Mouse (Mus musculus) megakaryocyte, embryonic 14.5 days (primary cell): ENCODE results near the gene Serpina12. TPM values are rescaled to one million over a fixed set of nuclear protein-coding genes. Genes with fewer than 3 reads are reported as not detected.

Experiments
- H3K27me3 ChIP-seq: replicated peaks from 2 replicates; pipeline ENCODE3; 2012; ENCODE audit warnings: inconsistent platforms
- H3K36me3 ChIP-seq: replicated peaks from 2 replicates; pipeline ENCODE3; 2012; ENCODE audit warnings: low read length, inconsistent platforms, mixed read lengths
- H3K4me1 ChIP-seq: 2 replicates; pipeline ENCODE4 v1.6.1; 2012; ENCODE audit warnings: inconsistent platforms
- H3K4me3 ChIP-seq: replicated peaks from 2 replicates; pipeline ENCODE3; 2012; ENCODE audit warnings: moderate library complexity, mild to moderate bottlenecking, inconsistent platforms
- H3K9me3 ChIP-seq: 2 replicates; pipeline ENCODE4 v1.6.1; 2012; ENCODE audit warnings: inconsistent platforms
- FLI1 ChIP-seq: IDR thresholded peaks from 2 replicates; pipeline ENCODE4 v1.6.1; 2012; ENCODE audit warnings: low read length, inconsistent platforms, mixed read lengths
- GATA1 ChIP-seq: IDR thresholded peaks from 3 replicates; pipeline ENCODE4 v1.6.1; 2012; ENCODE audit warnings: mixed read lengths, low read length, inconsistent platforms, borderline replicate concordance
- polyA plus RNA-seq: library from polyadenylated mRNA; stranded (reverse); fragments of >175 nt; gene quantifications from 2 replicates; pipeline ENCODE4 v1.2.3, GENCODE M21; 2012; ENCODE audit warnings: low replicate concordance; ENCODE audit not compliant: insufficient read depth

Gene Serpina12
- not detected in 2 replicates for polyA plus RNA-seq

DNA sequence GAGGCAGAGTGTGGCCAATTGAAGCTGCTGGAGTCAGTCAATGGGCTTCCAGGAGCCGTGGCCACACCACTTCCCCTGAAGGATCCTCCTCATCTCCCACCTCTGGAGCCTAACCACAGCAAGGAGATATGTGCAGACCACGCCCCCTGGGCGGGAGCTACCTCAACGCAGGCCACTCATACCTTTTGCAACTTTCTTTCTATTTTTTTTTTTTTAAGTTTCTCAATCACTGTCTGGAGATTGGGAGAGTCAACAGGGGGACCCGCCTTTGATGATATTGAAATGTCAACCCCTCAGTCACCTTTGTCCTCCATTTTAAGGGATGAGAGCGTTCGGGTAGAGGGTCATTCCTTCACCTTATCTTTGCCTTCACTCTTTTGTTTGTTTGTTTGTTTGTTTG, at the start of gene Serpina12:
Gene Serpina12 (minus strand): TSS at position 101 of the 400 bp plus-strand sequence.
- H3K4me3 ChIP-seq, result no peak within 1 kb of the TSS
- no peaks in the 10 kb centered on the region for H3K4me1 ChIP-seq
- H3K36me3 ChIP-seq, result no peaks in the 10 kb centered on the region
- TF ChIP-seq GATA1 (no peak), FLI1 (no peak)
- 0 out of 2 replicates have a peak, but pooled peaks cover 4% of the 10 kb centered on the region for H3K9me3 ChIP-seq
- H3K27me3 ChIP-seq, result peaks cover 15% of the 10 kb centered on the region

GRCm38 (mm10) chr12:104091303-104091702, 47.1 kb upstream of the Serpina12 start:
- Histone ChIP-seq H3K9me3 (0 out of 2 replicates have a peak, but pooled peaks cover 2% of the 10 kb centered on the region), H3K27me3 (peaks cover 34% of the 10 kb centered on the region), H3K4me1 (peaks cover 38% of the 10 kb centered on the region), H3K4me3 (no peak overlapping the region), H3K36me3 (no peaks in the 10 kb centered on the region)
- TF ChIP-seq FLI1 (no peak), GATA1 (no peak)

GRCm38 (mm10) chr12:104090119-104090518, 45.9 kb upstream of the Serpina12 start:
- peaks cover 40% of the 10 kb centered on the region for H3K27me3 ChIP-seq
- no peaks in the 10 kb centered on the region for H3K36me3 ChIP-seq
- H3K4me3 ChIP-seq, result no peak overlapping the region
- H3K4me1 ChIP-seq, result peaks cover 38% of the 10 kb centered on the region
- H3K9me3 ChIP-seq, result 0 out of 2 replicates have a peak, but pooled peaks cover 2% of the 10 kb centered on the region
- TF ChIP-seq FLI1 (no peak), GATA1 (no peak)

GRCm38 (mm10) chr12:104072286-104072685, 28.0 kb upstream of the Serpina12 start:
- H3K27me3 ChIP-seq, result peaks cover 79% of the 10 kb centered on the region
- H3K36me3 ChIP-seq, result no peaks in the 10 kb centered on the region
- H3K9me3 ChIP-seq, result peaks cover under 1% of the 10 kb centered on the region; the same call in 1 of the 2 replicates
- peaks cover 4% of the 10 kb centered on the region; the same call in 1 of the 2 replicates for H3K4me1 ChIP-seq
- H3K4me3 ChIP-seq, result no peak overlapping the region
- TF ChIP-seq FLI1 (no peak), GATA1 (no peak)

- Histone ChIP-seq H3K36me3 (no peaks in the 10 kb centered on the region), H3K27me3 (peaks cover 74% of the 10 kb centered on the region), H3K4me3 (no peak overlapping the region), H3K4me1 (peaks cover 8% of the 10 kb centered on the region), H3K9me3 (no peaks in the 10 kb centered on the region)
- TF ChIP-seq FLI1 (no peak), GATA1 (no peak)
These were observed 27.5 kb upstream of the Serpina12 start for GRCm38 (mm10) chr12:104071708-104072107.

DNA sequence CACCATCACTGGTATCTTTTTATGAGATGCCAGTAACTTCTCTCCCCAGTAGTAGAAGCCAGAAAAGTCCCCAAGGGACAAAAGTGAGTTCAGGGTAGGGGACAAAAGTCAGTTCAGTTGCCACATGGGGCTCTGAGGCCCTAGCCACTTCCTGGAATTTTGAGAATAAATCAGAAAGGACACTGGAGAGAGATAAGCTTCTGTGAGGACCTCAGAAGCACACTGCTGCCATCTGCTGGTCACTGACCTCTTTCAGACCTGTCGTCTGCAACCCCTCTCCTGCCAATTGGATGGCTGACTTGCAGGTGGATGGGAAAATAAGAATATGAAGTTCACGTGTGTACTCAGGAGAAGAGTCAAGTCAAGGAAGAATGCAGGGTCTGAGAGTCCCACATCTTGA, 25.4 kb upstream of the Serpina12 start:
- Histone ChIP-seq H3K4me3 (no peak overlapping the region), H3K4me1 (peaks cover 20% of the 10 kb centered on the region), H3K27me3 (peaks cover 57% of the 10 kb centered on the region), H3K9me3 (no peaks in the 10 kb centered on the region), H3K36me3 (no peaks in the 10 kb centered on the region)
- no peak for TF ChIP-seq GATA1
- no peak for TF ChIP-seq FLI1

GRCm38 (mm10) chr12:104067549-104067948, 23.3 kb upstream of the Serpina12 start:
- H3K9me3 ChIP-seq, result no peaks in the 10 kb centered on the region
- no peak overlapping the region for H3K4me3 ChIP-seq
- TF ChIP-seq FLI1 (no peak), GATA1 (no peak)
- H3K36me3 ChIP-seq, result no peaks in the 10 kb centered on the region
- H3K27me3 ChIP-seq, result peaks cover 49% of the 10 kb centered on the region
- H3K4me1 ChIP-seq, result peaks cover 27% of the 10 kb centered on the region

- Histone ChIP-seq H3K27me3 (peaks cover 46% of the 10 kb centered on the region), H3K4me3 (no peak overlapping the region), H3K4me1 (peaks cover 36% of the 10 kb centered on the region), H3K36me3 (no peaks in the 10 kb centered on the region), H3K9me3 (no peaks in the 10 kb centered on the region)
- no peak for TF ChIP-seq GATA1
- TF ChIP-seq FLI1, result no peak
These were observed 22.0 kb upstream of the Serpina12 start for GRCm38 (mm10) chr12:104066241-104066640.

DNA sequence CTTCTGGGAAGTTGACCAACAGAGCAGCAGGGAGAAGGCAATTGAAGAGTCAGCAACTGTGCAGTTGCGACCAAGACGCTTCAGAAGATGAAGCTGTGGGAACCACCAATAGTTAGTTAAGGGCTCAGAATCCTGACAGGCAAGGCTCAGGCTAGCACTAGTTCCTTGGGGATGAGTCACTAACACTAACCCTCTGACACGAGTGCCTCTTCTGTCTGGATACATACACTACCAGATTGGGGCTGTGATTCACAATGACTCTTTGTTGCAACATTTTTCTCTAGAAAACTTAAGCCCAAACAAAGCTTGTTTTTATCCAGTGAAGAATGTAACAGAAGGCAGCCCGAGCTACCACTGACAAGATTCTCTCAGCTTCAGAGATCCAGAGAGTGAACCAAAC, 20.8 kb upstream of the Serpina12 start:
- no peaks in the 10 kb centered on the region for H3K9me3 ChIP-seq
- H3K27me3 ChIP-seq, result peaks cover 45% of the 10 kb centered on the region
- H3K4me3 ChIP-seq, result no peak overlapping the region
- H3K36me3 ChIP-seq, result no peaks in the 10 kb centered on the region
- H3K4me1 ChIP-seq, result peaks cover 40% of the 10 kb centered on the region
- TF ChIP-seq GATA1 (no peak), FLI1 (no peak)

- Histone ChIP-seq H3K27me3 (peaks cover 46% of the 10 kb centered on the region), H3K4me1 (peaks cover 40% of the 10 kb centered on the region), H3K9me3 (no peaks in the 10 kb centered on the region), H3K36me3 (no peaks in the 10 kb centered on the region), H3K4me3 (no peak overlapping the region)
- TF ChIP-seq FLI1 (no peak), GATA1 (no peak)
These were observed 20.3 kb upstream of the Serpina12 start for GRCm38 (mm10) chr12:104064532-104064931.

DNA sequence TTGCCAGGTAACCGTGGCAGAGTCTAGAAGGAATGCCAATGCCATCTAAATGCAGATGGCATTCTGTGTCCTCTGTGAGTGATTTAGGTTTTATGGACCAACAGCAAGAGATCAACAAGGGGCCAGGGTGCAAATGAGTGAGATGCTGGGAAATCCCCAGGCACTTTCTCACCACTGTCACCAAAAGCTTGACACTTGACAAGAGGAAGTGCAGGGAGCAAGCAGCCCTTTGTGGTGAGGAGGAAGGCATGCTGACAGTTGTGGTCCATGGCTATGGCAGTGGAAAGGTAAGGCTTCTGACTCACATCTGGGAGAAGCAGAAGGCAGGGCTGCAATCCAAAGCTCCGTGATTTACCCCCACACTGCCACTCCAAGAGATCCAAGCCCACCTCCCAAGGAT, 17.6 kb upstream of the Serpina12 start:
- Histone ChIP-seq H3K27me3 (peaks cover 57% of the 10 kb centered on the region), H3K9me3 (no peaks in the 10 kb centered on the region), H3K36me3 (no peaks in the 10 kb centered on the region), H3K4me1 (peaks cover 47% of the 10 kb centered on the region), H3K4me3 (no peak overlapping the region)
- TF ChIP-seq FLI1 (no peak), GATA1 (no peak)
